ENCODE assay signal across 10 mouse cellular contexts in genomic region chr9:67265513-67265912, GRCm38 (mm10).
DNase-seq lines count a peak whose midpoint lies in the region; ATAC-seq and TF ChIP-seq lines count a peak whose summit lies in the region.
"Had no signal": no experiment of that assay in that cellular context is flagged by ENCODE, and none has a peak within 500 bp of the region (broad histone marks: within the 10 kb centered on the region; RNA-seq: fewer than 3 reads in every experiment).

No protein-coding gene starts in this region.

- H3K36me3 ChIP-seq in intestine, embryonic 14.5 days (ENCODE audit: control insufficient read depth, insufficient read depth, low read length): no peaks in the 10 kb centered on the region
- H3K36me3 ChIP-seq in intestine, embryonic 16.5 days (ENCODE audit: control insufficient read depth, insufficient read depth, low read length): no peaks in the 10 kb centered on the region
- no peaks in the 10 kb centered on the region for H3K36me3 ChIP-seq in embryonic facial prominence, embryonic 13.5 days
- 0 out of 2 replicates have a peak, but pooled peaks cover 3% of the 10 kb centered on the region for H3K36me3 ChIP-seq in midbrain, postnatal 0 days (ENCODE audit: insufficient read depth, low read length)

- H3K27ac ChIP-seq in intestine, embryonic 14.5 days (ENCODE audit: low read depth): peak overlapping the region; percentile 25; the same call in 1 of the 2 replicates
- H3K27ac ChIP-seq in intestine, embryonic 16.5 days (ENCODE audit: low read length): no peak overlapping the region
- peak overlapping the region; percentile 39; the same call in 1 of the 2 replicates for H3K27ac ChIP-seq in embryonic facial prominence, embryonic 13.5 days
- H3K27ac ChIP-seq in midbrain, postnatal 0 days (ENCODE audit: low read depth, low read length): no peak overlapping the region

- H3K4me2 ChIP-seq in intestine, embryonic 14.5 days (ENCODE audit: low read length): no peak overlapping the region
- H3K4me2 ChIP-seq in intestine, embryonic 16.5 days (ENCODE audit: low read depth, low read length): no peak overlapping the region
- H3K4me2 ChIP-seq in embryonic facial prominence, embryonic 13.5 days: peak overlapping the region; percentile 26; the same call in 1 of the 2 replicates
- H3K4me2 ChIP-seq in midbrain, postnatal 0 days (ENCODE audit: low read depth, low read length, poor library complexity, severe bottlenecking): no peak overlapping the region

- WGBS in intestine, embryonic 14.5 days: 68% methylated on average over 11 of the region's 11 CpGs
- 67% methylated on average over 11 of the region's 11 CpGs for WGBS in intestine, embryonic 16.5 days
- WGBS in embryonic facial prominence, embryonic 13.5 days: 40% methylated on average over 11 of the region's 11 CpGs
- WGBS in midbrain, postnatal 0 days: 68% methylated on average over 11 of the region's 11 CpGs

- no peaks in the 10 kb centered on the region for H3K9me3 ChIP-seq in intestine, embryonic 14.5 days (ENCODE audit: control insufficient read depth, low read length)
- no peaks in the 10 kb centered on the region for H3K9me3 ChIP-seq in intestine, embryonic 16.5 days (ENCODE audit: control insufficient read depth, low read length)
- no peaks in the 10 kb centered on the region for H3K9me3 ChIP-seq in embryonic facial prominence, embryonic 13.5 days
- H3K9me3 ChIP-seq in midbrain, postnatal 0 days (ENCODE audit: low read length): no peaks in the 10 kb centered on the region
- H3K9me3 ChIP-seq: megakaryocyte, embryonic 14.5 days had no signal

- H3K27me3 ChIP-seq in intestine, embryonic 14.5 days (replicated peaks; ENCODE audit: control insufficient read depth, insufficient read depth, low read length): no peaks in the 10 kb centered on the region
- no peaks in the 10 kb centered on the region for H3K27me3 ChIP-seq in intestine, embryonic 16.5 days (replicated peaks; ENCODE audit: control insufficient read depth, insufficient read depth, low read length)
- no peaks in the 10 kb centered on the region for H3K27me3 ChIP-seq in embryonic facial prominence, embryonic 13.5 days
- no peaks in the 10 kb centered on the region for H3K27me3 ChIP-seq in midbrain, postnatal 0 days (ENCODE audit: insufficient read depth, low read length)

- H3K4me1 ChIP-seq in intestine, embryonic 14.5 days (replicated peaks; ENCODE audit: control insufficient read depth, insufficient read depth, low read length): peaks cover 30% of the 10 kb centered on the region
- peaks cover 27% of the 10 kb centered on the region for H3K4me1 ChIP-seq in intestine, embryonic 16.5 days (ENCODE audit: control insufficient read depth, insufficient read depth, low read length)
- peaks cover 76% of the 10 kb centered on the region for H3K4me1 ChIP-seq in embryonic facial prominence, embryonic 13.5 days
- no peaks in the 10 kb centered on the region for H3K4me1 ChIP-seq in midbrain, postnatal 0 days (ENCODE audit: insufficient read depth, low read length)

- no peak overlapping the region for H3K9ac ChIP-seq in intestine, embryonic 14.5 days (ENCODE audit: low read length)
- H3K9ac ChIP-seq in intestine, embryonic 16.5 days (ENCODE audit: low read depth, low read length): no peak overlapping the region
- 0 out of 2 replicates have a peak overlapping the region, but pooled peaks have one; percentile 32 for H3K9ac ChIP-seq in embryonic facial prominence, embryonic 13.5 days
- H3K9ac ChIP-seq in midbrain, postnatal 0 days (replicated peaks; ENCODE audit: low read length, poor library complexity, severe bottlenecking): no peak overlapping the region

- no peak for TF ChIP-seq CTCF in midbrain, postnatal 0 days (IDR thresholded peaks at IDR 0.05)

- ATAC-seq in intestine, embryonic 14.5 days (replicated peaks; ENCODE audit: low FRiP score, low TSS enrichment, low read depth): no peak
- ATAC-seq in intestine, embryonic 16.5 days: no peak
- ATAC-seq in embryonic facial prominence, embryonic 13.5 days (ENCODE audit: insufficient number of reproducible peaks, insufficient read depth, low FRiP score, low TSS enrichment, low read depth): no peak
- ATAC-seq in granulocyte monocyte progenitor cell, adult 5-6 weeks (replicated peaks; ENCODE audit: poor library complexity, severe bottlenecking): peak; percentile 9; the same call in 1 of the 2 replicates
- peak; percentile 76 for ATAC-seq in midbrain, postnatal 0 days (ENCODE audit: low FRiP score)
- no peak for ATAC-seq in megakaryocyte, adult 5-6 weeks (ENCODE audit: poor library complexity, severe bottlenecking)

- H3K4me3 ChIP-seq in intestine, embryonic 14.5 days (ENCODE audit: low read depth, low read length): no peak overlapping the region
- no peak overlapping the region for H3K4me3 ChIP-seq in intestine, embryonic 16.5 days (ENCODE audit: low read length)
- H3K4me3 ChIP-seq in embryonic facial prominence, embryonic 13.5 days: no peak overlapping the region
- H3K4me3 ChIP-seq in midbrain, postnatal 0 days (ENCODE audit: low read depth, low read length): no peak overlapping the region
- H3K4me3 ChIP-seq: erythroblast, embryonic 14.5 days; megakaryocyte, embryonic 14.5 days had no signal

- no peak for DNase-seq in intestine, embryonic 14.5 days (ENCODE audit: low spot score)
- peak; percentile 80 for DNase-seq in midbrain, postnatal 0 days (ENCODE audit: low spot score)
- DNase-seq in thymus, postnatal 4 days: no peak
- no peak for DNase-seq in liver

Comparison
In these comparisons a context has a peak if more than half of its experiments do, and no peak if none do; other contexts are left out.
1. H3K27ac ChIP-seq: peak in intestine, embryonic 14.5 days (single experiment) and embryonic facial prominence, embryonic 13.5 days (single experiment); none in intestine, embryonic 16.5 days (single experiment) and midbrain, postnatal 0 days (single experiment).
2. ATAC-seq: peak in granulocyte monocyte progenitor cell, adult 5-6 weeks (single experiment) and midbrain, postnatal 0 days (single experiment); none in intestine, embryonic 14.5 days (single experiment), intestine, embryonic 16.5 days (single experiment), embryonic facial prominence, embryonic 13.5 days (single experiment) and megakaryocyte, adult 5-6 weeks (single experiment).